Mouse (Mus musculus) heart, adult 2 months (tissue): ENCODE data around the gene Trim62.

Experiments used
- CTCF ChIP-seq: fragments of 200-600 bp; IDR thresholded peaks from 2 replicates; pipeline ENCODE4 v1.8.1; 2022; ENCODE audit warnings: antibody characterized with exemption, mild to moderate bottlenecking, moderate library complexity
- POLR2A ChIP-seq: fragments of 200-500 bp; IDR thresholded peaks from 2 replicates; pipeline ENCODE4 v1.6.1; 2011; ENCODE audit warnings: mild to moderate bottlenecking, low read depth, low read length, control low read depth; ENCODE audit not compliant: insufficient read depth

- TF ChIP-seq CTCF: no peak
- TF ChIP-seq POLR2A: no peak
These were observed 76.3 kb downstream of the Trim62 start for GRCm38 (mm10) chr4:128959676-128960075.
